Mouse (Mus musculus): ENCODE measurements around the gene Tgds. TPM values are rescaled to one million over a fixed set of nuclear protein-coding genes. Genes with fewer than 3 reads are reported as not detected.
A peak's percentile ranks its signal among the peaks of the same experiment; 100 is the strongest.
"Not testable (repeated sequence)": the region's sequence is repeated elsewhere in the genome, so short reads cannot be mapped to it uniquely, and the experiment has no call there.

The Tgds gene
- polyA plus RNA-seq, 1 experiment from 2014 or later, result 36.0 TPM

- H3K36me3 ChIP-seq, result peaks cover 75% of the 10 kb centered on the region
- H3K27me3 ChIP-seq (ENCODE audit: low read depth, poor library complexity, severe bottlenecking); H3K27ac ChIP-seq; DNase-seq (ENCODE audit: low spot score); H3K4me3 ChIP-seq; H3K9me3 ChIP-seq (replicated peaks); H3K4me1 ChIP-seq: not testable (repeated sequence)
- WGBS, result 96% methylated on average over 16 of the region's 16 CpGs
Measured at GRCm38 (mm10) chr14:118156056-118156455, 23.5 kb upstream of the Tgds start.

GRCm38 (mm10) chr14:118152294-118152651, 19.7 kb upstream of the Tgds start:
- Histone ChIP-seq H3K27ac (no peak overlapping the region), H3K27me3 (ENCODE audit: low read depth, poor library complexity, severe bottlenecking) (no peaks in the 10 kb centered on the region), H3K4me3 (no peak overlapping the region), H3K9me3 (replicated peaks) (no peaks in the 10 kb centered on the region), H3K4me1 (no peaks in the 10 kb centered on the region), H3K36me3 (peaks cover 64% of the 10 kb centered on the region)
- no peak for DNase-seq (ENCODE audit: low spot score)
- WGBS, result 94% methylated on average over 8 of the region's 8 CpGs

- H3K4me3 ChIP-seq, result no peak overlapping the region
- H3K27ac ChIP-seq, result no peak overlapping the region
- DNase-seq (ENCODE audit: low spot score), result no peak
- H3K4me1 ChIP-seq, result 0 out of 2 replicates have a peak, but pooled peaks cover 3% of the 10 kb centered on the region
- 83% methylated on average over 5 of the region's 5 CpGs for WGBS
- H3K27me3 ChIP-seq (ENCODE audit: low read depth, poor library complexity, severe bottlenecking), result no peaks in the 10 kb centered on the region
- no peaks in the 10 kb centered on the region for H3K9me3 ChIP-seq (replicated peaks)
- peaks cover 66% of the 10 kb centered on the region for H3K36me3 ChIP-seq
Measured at GRCm38 (mm10) chr14:118151651-118152293, 19.2 kb upstream of the Tgds start.

- no peaks in the 10 kb centered on the region for H3K27me3 ChIP-seq (ENCODE audit: low read depth, poor library complexity, severe bottlenecking)
- peaks cover 8% of the 10 kb centered on the region; the same call in 1 of the 2 replicates for H3K4me1 ChIP-seq
- H3K27ac ChIP-seq, result no peak overlapping the region
- no peaks in the 10 kb centered on the region for H3K9me3 ChIP-seq (replicated peaks)
- DNase-seq (ENCODE audit: low spot score), result no peak
- H3K36me3 ChIP-seq, result peaks cover 58% of the 10 kb centered on the region
- no peak overlapping the region for H3K4me3 ChIP-seq
- WGBS, result 92% methylated on average over 26 of the region's 26 CpGs
Measured at GRCm38 (mm10) chr14:118150656-118151551, 18.3 kb upstream of the Tgds start.

- DNase-seq (ENCODE audit: low spot score), result no peak
- peaks cover 8% of the 10 kb centered on the region; the same call in 1 of the 2 replicates for H3K4me1 ChIP-seq
- H3K27me3 ChIP-seq (ENCODE audit: low read depth, poor library complexity, severe bottlenecking), result no peaks in the 10 kb centered on the region
- H3K27ac ChIP-seq, result no peak overlapping the region
- peaks cover 38% of the 10 kb centered on the region for H3K36me3 ChIP-seq
- no peaks in the 10 kb centered on the region for H3K9me3 ChIP-seq (replicated peaks)
- no peak overlapping the region for H3K4me3 ChIP-seq
- 92% methylated on average over 10 of the region's 10 CpGs for WGBS
Measured at GRCm38 (mm10) chr14:118148554-118148953, 16.0 kb upstream of the Tgds start.

- Histone ChIP-seq H3K4me3 (no peak overlapping the region), H3K27ac (no peak overlapping the region), H3K9me3 (replicated peaks) (no peaks in the 10 kb centered on the region), H3K36me3 (peaks cover 36% of the 10 kb centered on the region), H3K4me1 (peaks cover 8% of the 10 kb centered on the region; the same call in 1 of the 2 replicates), H3K27me3 (ENCODE audit: low read depth, poor library complexity, severe bottlenecking) (no peaks in the 10 kb centered on the region)
- no peak for DNase-seq (ENCODE audit: low spot score)
- WGBS, result 94% methylated on average over 13 of the region's 13 CpGs
Measured at GRCm38 (mm10) chr14:118148046-118148445, 15.5 kb upstream of the Tgds start.

- no peak for DNase-seq (ENCODE audit: low spot score)
- Histone ChIP-seq H3K4me1 (peaks cover 18% of the 10 kb centered on the region; the same call in 1 of the 2 replicates), H3K4me3 (no peak overlapping the region), H3K9me3 (replicated peaks) (no peaks in the 10 kb centered on the region), H3K36me3 (peaks cover 48% of the 10 kb centered on the region), H3K27ac (no peak overlapping the region), H3K27me3 (ENCODE audit: low read depth, poor library complexity, severe bottlenecking) (no peaks in the 10 kb centered on the region)
- WGBS, result 90% methylated on average over 5 of the region's 5 CpGs
Measured at GRCm38 (mm10) chr14:118142283-118142682, 9.7 kb upstream of the Tgds start.

- H3K4me3 ChIP-seq, result peak overlapping the region; percentile 77
- peaks cover 20% of the 10 kb centered on the region for H3K4me1 ChIP-seq
- H3K36me3 ChIP-seq, result peaks cover 35% of the 10 kb centered on the region
- 2% methylated on average over 13 of the region's 13 CpGs for WGBS
- H3K27ac ChIP-seq, result peak overlapping the region; percentile 90
- no peaks in the 10 kb centered on the region for H3K9me3 ChIP-seq (replicated peaks)
- no peaks in the 10 kb centered on the region for H3K27me3 ChIP-seq (ENCODE audit: low read depth, poor library complexity, severe bottlenecking)
- no peak for DNase-seq (ENCODE audit: low spot score)
Measured at GRCm38 (mm10) chr14:118137487-118137886, 4.9 kb upstream of the Tgds start.

GRCm38 (mm10) chr14:118136744-118137452, 4.3 kb upstream of the Tgds start, which contains the start of gene Gpr180:
Gpr180 (plus strand) TSS chr14:118137158.
- H3K4me3 ChIP-seq, result peak within 1 kb of the TSS; percentile 77
- H3K27ac ChIP-seq, result peak within 1 kb of the TSS; percentile 90
- peaks cover 21% of the 10 kb centered on the region for H3K4me1 ChIP-seq
- H3K27me3 ChIP-seq (ENCODE audit: low read depth, poor library complexity, severe bottlenecking), result no peaks in the 10 kb centered on the region
- WGBS, result under 1% methylated on average over 77 of the region's 77 CpGs
- H3K36me3 ChIP-seq, result peaks cover 29% of the 10 kb centered on the region
- H3K9me3 ChIP-seq (replicated peaks), result no peaks in the 10 kb centered on the region
- peak; percentile 99 for DNase-seq (ENCODE audit: low spot score)

- no peaks in the 10 kb centered on the region for H3K27me3 ChIP-seq (ENCODE audit: low read depth, poor library complexity, severe bottlenecking)
- H3K27ac ChIP-seq, result peak overlapping the region; percentile 86
- peaks cover 34% of the 10 kb centered on the region for H3K36me3 ChIP-seq
- 15% methylated on average over 21 of the region's 21 CpGs for WGBS
- H3K9me3 ChIP-seq (replicated peaks), result no peaks in the 10 kb centered on the region
- no peak for DNase-seq (ENCODE audit: low spot score)
- peak overlapping the region; percentile 75 for H3K4me3 ChIP-seq
- H3K4me1 ChIP-seq, result peaks cover 18% of the 10 kb centered on the region
Measured at GRCm38 (mm10) chr14:118131931-118132641, 469 bp downstream of the Tgds start.

- Histone ChIP-seq H3K9me3 (replicated peaks) (no peaks in the 10 kb centered on the region), H3K4me1 (peaks cover 13% of the 10 kb centered on the region), H3K36me3 (peaks cover 40% of the 10 kb centered on the region), H3K4me3 (peak overlapping the region; percentile 75), H3K27me3 (ENCODE audit: low read depth, poor library complexity, severe bottlenecking) (no peaks in the 10 kb centered on the region), H3K27ac (peak overlapping the region; percentile 86)
- WGBS, result 83% methylated on average over 7 of the region's 7 CpGs
- DNase-seq (ENCODE audit: low spot score), result no peak
Measured at GRCm38 (mm10) chr14:118131472-118131871, 1.1 kb downstream of the Tgds start.

GRCm38 (mm10) chr14:118126301-118126700, 6.3 kb downstream of the Tgds start:
- no peak for DNase-seq (ENCODE audit: low spot score)
- H3K27me3 ChIP-seq (ENCODE audit: low read depth, poor library complexity, severe bottlenecking), result no peaks in the 10 kb centered on the region
- H3K9me3 ChIP-seq (replicated peaks), result no peaks in the 10 kb centered on the region
- H3K4me1 ChIP-seq, result peaks cover 2% of the 10 kb centered on the region
- WGBS, result 91% methylated on average over 5 of the region's 5 CpGs
- peaks cover 90% of the 10 kb centered on the region for H3K36me3 ChIP-seq
- no peak overlapping the region for H3K4me3 ChIP-seq
- no peak overlapping the region for H3K27ac ChIP-seq
